Mouse (Mus musculus) intestine, postnatal 0 days (tissue): ENCODE measurements at regions not wholly inside any gene's neighbourhood (a gene's known extent, or its start where the extent isn't known, plus 50 kb on each side); places are given as distances from the start of the nearest gene placed in this dataset.

Experiments used
- ATAC-seq: fragments of 200-750 bp; cut with Nextera tagmentation; 2 replicates; pipeline ENCODE4 v1.8.0; 2017; ENCODE audit warnings: mild to moderate bottlenecking, moderate TSS enrichment, moderate library complexity
- H3K27ac ChIP-seq: fragments of 300-500 bp; sonication (generic); 2 replicates; pipeline ENCODE4 v1.5.1; 2014; ENCODE audit warnings: mild to moderate bottlenecking, low read depth, low read length, moderate library complexity
- H3K27me3 ChIP-seq: fragments of 300-500 bp; sonication (generic); replicated peaks from 2 replicates; pipeline ENCODE4 v1.6.1; 2014; ENCODE audit warnings: low read length, mixed read lengths; ENCODE audit not compliant: control insufficient read depth, insufficient read depth
- H3K36me3 ChIP-seq: fragments of 300-500 bp; sonication (generic); 2 replicates; pipeline ENCODE4 v1.6.1; 2014; ENCODE audit warnings: mild to moderate bottlenecking, moderate library complexity; ENCODE audit not compliant: control insufficient read depth, insufficient read depth
- H3K4me1 ChIP-seq: fragments of 300-500 bp; sonication (generic); replicated peaks from 2 replicates; pipeline ENCODE4 v1.6.1; 2014; ENCODE audit warnings: antibody characterized with exemption, low read length, mixed read lengths; ENCODE audit not compliant: control insufficient read depth, insufficient read depth
- H3K4me2 ChIP-seq: fragments of 300-500 bp; sonication (generic); replicated peaks from 2 replicates; pipeline ENCODE4 v1.6.1; 2014; ENCODE audit warnings: low read depth, mild to moderate bottlenecking, moderate library complexity
- H3K4me3 ChIP-seq: fragments of 300-500 bp; sonication (generic); 2 replicates; pipeline ENCODE4 v1.5.1; 2014; ENCODE audit warnings: low read depth, low read length
- H3K9ac ChIP-seq: fragments of 300-500 bp; sonication (generic); 2 replicates; pipeline ENCODE4 v1.6.1; 2014; ENCODE audit warnings: mild to moderate bottlenecking, low read depth, low read length
- H3K9me3 ChIP-seq: fragments of 300-500 bp; sonication (generic); 2 replicates; pipeline ENCODE4 v1.6.1; 2016; ENCODE audit warnings: mixed run types; ENCODE audit not compliant: control insufficient read depth
- CTCF ChIP-seq: sonication (generic); IDR thresholded peaks from 2 replicates; pipeline ENCODE4 v1.5.1; 2016; ENCODE audit warnings: low read depth, mild to moderate bottlenecking, control low read depth, antibody characterized with exemption, moderate library complexity
- WGBS: fragments of 180-500 bp; shearing (Covaris S2); extraction: QIAGEN DNeasy Blood & Tissue Kit; methylation state at CpG from one replicate; pipeline ENCODE4 v1.1.7; 2014; 5-methylcytosine and 5-hydroxymethylcytosine counted together

DNA sequence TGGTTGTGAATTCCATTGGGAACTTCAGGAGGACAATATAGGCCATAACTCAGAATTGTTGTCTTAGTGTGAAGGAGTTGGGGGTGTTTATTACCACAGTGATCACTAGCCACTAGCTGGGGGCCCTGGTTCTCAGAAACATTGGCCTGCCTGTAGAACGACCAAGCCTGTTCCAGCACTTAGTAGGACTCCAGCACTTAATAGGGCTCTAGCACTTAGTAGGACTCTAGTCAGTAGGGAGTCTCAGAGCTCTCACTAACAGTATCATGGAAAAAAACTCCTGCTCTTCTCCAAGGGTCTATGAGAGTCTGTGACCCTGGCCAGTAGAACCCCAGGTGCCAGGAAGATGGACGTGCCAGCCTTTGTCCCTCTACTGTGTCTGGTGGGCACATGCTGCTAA, 56.8 kb upstream of the Gm3045 start:
- H3K27ac ChIP-seq = no peak overlapping the region
- no peaks in the 10 kb centered on the region for H3K27me3 ChIP-seq
- no peak for ATAC-seq
- no peaks in the 10 kb centered on the region for H3K36me3 ChIP-seq
- H3K4me2 ChIP-seq = no peak overlapping the region
- TF ChIP-seq CTCF = no peak
- H3K9me3 ChIP-seq = no peaks in the 10 kb centered on the region
- WGBS = 70% methylated on average over 2 of the region's 2 CpGs
- no peak overlapping the region for H3K9ac ChIP-seq
- no peaks in the 10 kb centered on the region for H3K4me1 ChIP-seq
- no peak overlapping the region for H3K4me3 ChIP-seq

DNA sequence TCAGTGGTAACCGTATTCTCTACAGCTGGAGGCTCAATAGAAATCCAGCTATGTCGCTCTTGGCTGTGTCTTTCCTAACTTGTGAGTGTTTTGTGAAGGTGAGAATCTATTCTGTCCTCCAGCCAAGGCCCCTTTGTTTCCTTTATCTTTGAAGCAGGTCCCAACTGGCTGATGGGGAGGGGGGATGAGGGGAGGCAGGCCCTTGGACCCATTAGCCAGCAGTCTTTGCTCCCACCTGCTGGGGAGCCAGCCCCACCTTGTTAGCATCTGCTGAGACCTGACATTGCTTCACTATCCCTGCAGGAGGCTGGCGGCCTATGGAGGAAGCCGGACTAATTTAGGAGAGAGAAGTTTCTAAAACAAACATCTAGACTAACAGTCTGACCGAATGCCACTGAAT, 55.0 kb upstream of the Gm3045 start:
- H3K9me3 ChIP-seq = no peaks in the 10 kb centered on the region
- no peaks in the 10 kb centered on the region for H3K36me3 ChIP-seq
- no peaks in the 10 kb centered on the region for H3K27me3 ChIP-seq
- no peak for TF ChIP-seq CTCF
- no peak for ATAC-seq
- no peak overlapping the region for H3K27ac ChIP-seq
- no peak overlapping the region for H3K4me2 ChIP-seq
- no peaks in the 10 kb centered on the region for H3K4me1 ChIP-seq
- 27% methylated on average over 5 of the region's 5 CpGs for WGBS
- no peak overlapping the region for H3K9ac ChIP-seq
- no peak overlapping the region for H3K4me3 ChIP-seq

DNA sequence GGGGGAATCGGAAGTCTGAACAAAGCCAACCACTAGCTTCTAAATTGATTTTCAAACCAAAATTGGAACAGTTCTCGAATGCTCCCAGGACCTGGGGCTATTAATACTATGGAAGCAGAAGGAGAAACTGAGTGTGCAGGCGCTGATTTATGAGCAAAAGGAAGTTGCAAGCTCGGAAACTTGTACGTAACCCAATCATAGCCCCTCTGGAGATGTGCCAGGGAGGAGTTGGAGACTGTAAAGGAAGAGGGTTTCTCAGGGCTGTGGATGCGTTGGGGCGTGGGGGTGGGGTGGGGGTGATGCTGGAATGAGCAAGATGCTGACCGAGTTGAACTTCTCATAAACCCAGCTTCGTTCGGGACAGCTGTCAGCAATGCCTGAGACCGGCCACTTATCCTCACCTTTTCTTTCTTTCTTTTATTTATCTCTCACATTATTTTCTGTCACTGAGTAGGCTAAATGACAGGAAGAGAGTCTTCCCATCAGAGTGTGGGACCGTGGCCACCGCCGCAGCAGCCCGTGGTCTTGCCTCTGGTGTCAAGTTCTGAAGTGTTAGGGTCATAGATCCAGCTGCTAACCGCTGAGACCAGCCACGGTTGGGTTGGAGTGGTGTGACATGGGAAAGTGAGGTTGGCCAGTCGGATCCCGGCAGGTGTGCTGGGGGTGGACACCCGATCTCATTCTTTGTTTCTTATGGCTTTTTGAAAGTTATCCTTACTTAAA, 54.2 kb upstream of the Gm3045 start:
- ATAC-seq = no peak
- no peak overlapping the region for H3K27ac ChIP-seq
- no peaks in the 10 kb centered on the region for H3K36me3 ChIP-seq
- H3K4me3 ChIP-seq = no peak overlapping the region
- H3K9me3 ChIP-seq = no peaks in the 10 kb centered on the region
- H3K4me1 ChIP-seq = no peaks in the 10 kb centered on the region
- H3K4me2 ChIP-seq = no peak overlapping the region
- no peak overlapping the region for H3K9ac ChIP-seq
- no peak for TF ChIP-seq CTCF
- WGBS = 57% methylated on average over 20 of the region's 20 CpGs
- H3K27me3 ChIP-seq = no peaks in the 10 kb centered on the region

DNA sequence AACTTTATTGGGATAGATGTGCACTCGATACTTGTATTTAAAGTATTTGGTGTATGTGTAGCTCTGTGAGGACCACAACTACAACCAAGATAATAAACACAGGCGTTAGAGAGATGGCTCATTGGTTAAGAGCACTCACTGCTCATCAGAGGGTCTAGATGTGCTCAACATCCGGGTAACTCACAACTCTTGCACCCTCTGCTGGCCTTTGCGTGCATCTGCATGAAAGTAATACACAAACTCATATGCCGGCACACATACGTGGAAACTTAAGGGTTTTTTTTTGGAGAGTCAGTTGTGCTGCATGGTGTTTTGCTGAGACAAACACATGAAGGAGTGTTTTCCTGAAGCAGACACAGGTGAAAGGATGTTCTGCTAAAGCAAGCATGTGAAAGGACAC, 53.7 kb upstream of the Gm3045 start:
- no peak for ATAC-seq
- Histone ChIP-seq H3K27ac (no peak overlapping the region), H3K27me3 (no peaks in the 10 kb centered on the region), H3K9me3 (no peaks in the 10 kb centered on the region), H3K4me3 (no peak overlapping the region), H3K9ac (no peak overlapping the region), H3K4me1 (no peaks in the 10 kb centered on the region), H3K36me3 (no peaks in the 10 kb centered on the region), H3K4me2 (no peak overlapping the region)
- peak; percentile 58 for TF ChIP-seq CTCF
- 81% methylated on average over 6 of the region's 6 CpGs for WGBS
